Mouse (Mus musculus): ENCODE measurements at regions not wholly inside any gene's neighbourhood (a gene's known extent, or its start where the extent isn't known, plus 50 kb on each side); places are given as distances from the start of the nearest gene placed in this dataset.
A peak's percentile ranks its signal among the peaks of the same experiment; 100 is the strongest.

GRCm38 (mm10) chr8:30797341-30797740 is 2631.2 kb upstream of the 5930422O12Rik start:
- Histone ChIP-seq H3K4me2 (ENCODE audit: low read depth, low read length) (no peak overlapping the region), H3K27ac (ENCODE audit: low read length) (no peak overlapping the region), H3K9ac (ENCODE audit: low read length) (no peak overlapping the region), H3K27me3 (ENCODE audit: control insufficient read depth, insufficient read depth, low read depth, low read length) (no peaks in the 10 kb centered on the region), H3K4me1 (replicated peaks; ENCODE audit: control insufficient read depth, insufficient read depth, low read length) (no peaks in the 10 kb centered on the region), H3K9me3 (ENCODE audit: control insufficient read depth, low read length) (no peaks in the 10 kb centered on the region), H3K4me3 (ENCODE audit: low read length) (no peak overlapping the region), H3K36me3 (ENCODE audit: control insufficient read depth, insufficient read depth, low read length) (no peaks in the 10 kb centered on the region)
- no peak for ATAC-seq (ENCODE audit: low read depth)
- WGBS, result 85% methylated on average over 1 of the region's 1 CpGs

GRCm38 (mm10) chr8:30817028-30817427 is 2611.5 kb upstream of the 5930422O12Rik start:
- Histone ChIP-seq H3K27ac (ENCODE audit: low read length) (no peak overlapping the region), H3K36me3 (ENCODE audit: control insufficient read depth, insufficient read depth, low read length) (no peaks in the 10 kb centered on the region), H3K4me2 (ENCODE audit: low read depth, low read length) (no peak overlapping the region), H3K27me3 (ENCODE audit: control insufficient read depth, insufficient read depth, low read depth, low read length) (no peaks in the 10 kb centered on the region), H3K9me3 (ENCODE audit: control insufficient read depth, low read length) (no peaks in the 10 kb centered on the region), H3K4me3 (ENCODE audit: low read length) (no peak overlapping the region), H3K4me1 (replicated peaks; ENCODE audit: control insufficient read depth, insufficient read depth, low read length) (no peaks in the 10 kb centered on the region), H3K9ac (ENCODE audit: low read length) (no peak overlapping the region)
- WGBS, result 87% methylated on average over 5 of the region's 5 CpGs
- no peak for ATAC-seq (ENCODE audit: low read depth)

DNA sequence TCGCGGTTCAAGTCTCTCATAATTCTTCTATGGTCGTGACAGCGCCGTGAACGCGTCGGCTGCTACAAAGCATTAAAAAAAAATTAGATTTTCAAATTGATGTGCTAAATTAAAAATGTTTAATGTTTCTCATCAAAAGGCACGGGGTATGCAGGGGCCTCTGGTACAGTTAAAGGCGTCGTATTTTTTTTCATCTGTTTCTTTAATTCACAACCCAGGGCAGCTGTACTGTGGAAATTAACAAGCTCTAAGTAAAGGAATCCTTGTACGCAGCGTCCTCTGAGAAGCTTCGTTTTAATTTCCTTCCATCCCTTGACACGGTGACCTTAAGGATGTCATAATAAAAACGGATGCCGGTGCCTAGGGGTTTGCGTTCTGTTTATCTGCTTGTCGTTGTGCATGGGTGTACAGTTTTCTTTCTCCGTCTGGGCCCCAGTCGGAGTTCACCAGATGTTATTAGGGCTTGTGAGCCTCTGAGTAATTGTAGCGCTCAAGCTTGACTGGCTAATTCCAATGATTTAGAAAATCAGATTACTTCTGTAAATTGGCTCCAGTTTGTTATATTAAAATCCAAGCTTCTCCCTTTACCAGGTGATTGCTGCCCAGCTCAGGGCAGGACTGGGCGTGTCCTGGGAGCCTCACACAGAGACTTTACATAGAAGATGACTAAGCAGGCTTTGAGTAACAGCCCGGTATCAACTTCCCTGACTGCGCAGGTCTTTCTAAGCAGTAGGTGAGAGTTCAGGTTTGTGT is 2605.5 kb upstream of the 5930422O12Rik start:
- Histone ChIP-seq H3K9ac (ENCODE audit: low read length) (no peak overlapping the region), H3K4me1 (replicated peaks; ENCODE audit: control insufficient read depth, insufficient read depth, low read length) (no peaks in the 10 kb centered on the region), H3K27me3 (ENCODE audit: control insufficient read depth, insufficient read depth, low read depth, low read length) (no peaks in the 10 kb centered on the region), H3K9me3 (ENCODE audit: control insufficient read depth, low read length) (no peaks in the 10 kb centered on the region), H3K36me3 (ENCODE audit: control insufficient read depth, insufficient read depth, low read length) (no peaks in the 10 kb centered on the region), H3K4me2 (ENCODE audit: low read depth, low read length) (no peak overlapping the region), H3K27ac (ENCODE audit: low read length) (no peak overlapping the region), H3K4me3 (ENCODE audit: low read length) (no peak overlapping the region)
- WGBS, result 68% methylated on average over 25 of the region's 25 CpGs
- ATAC-seq (ENCODE audit: low read depth), result no peak

- no peaks in the 10 kb centered on the region for H3K27me3 ChIP-seq (ENCODE audit: control insufficient read depth, insufficient read depth, low read depth, low read length)
- H3K4me2 ChIP-seq (ENCODE audit: low read depth, low read length), result no peak overlapping the region
- H3K36me3 ChIP-seq (ENCODE audit: control insufficient read depth, insufficient read depth, low read length), result no peaks in the 10 kb centered on the region
- ATAC-seq (ENCODE audit: low read depth), result no peak
- H3K4me3 ChIP-seq (ENCODE audit: low read length), result no peak overlapping the region
- no peak overlapping the region for H3K9ac ChIP-seq (ENCODE audit: low read length)
- WGBS, result 85% methylated on average over 11 of the region's 11 CpGs
- H3K27ac ChIP-seq (ENCODE audit: low read length), result no peak overlapping the region
- H3K4me1 ChIP-seq (replicated peaks; ENCODE audit: control insufficient read depth, insufficient read depth, low read length), result no peaks in the 10 kb centered on the region
- H3K9me3 ChIP-seq (ENCODE audit: control insufficient read depth, low read length), result no peaks in the 10 kb centered on the region
Observed at GRCm38 (mm10) chr8:30823588-30823938, 2604.9 kb upstream of the 5930422O12Rik start.

DNA sequence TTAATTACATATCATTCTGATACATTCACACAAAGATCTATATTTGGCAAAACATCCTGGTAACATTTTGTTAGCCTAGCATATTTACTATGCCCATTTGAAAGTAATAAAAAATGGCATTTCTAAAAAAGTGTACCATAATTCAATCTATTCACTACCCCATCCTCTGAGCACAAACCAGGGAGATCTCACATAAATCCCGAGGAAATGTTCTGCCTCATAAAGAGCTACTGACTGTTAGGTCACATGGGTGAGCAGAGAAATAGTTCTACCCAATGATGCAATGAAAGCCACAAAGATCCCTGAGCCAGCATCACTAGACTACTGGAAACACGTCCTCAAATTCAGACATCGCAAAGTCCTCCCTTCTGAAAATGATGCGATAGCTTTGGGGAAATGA is 2602.5 kb upstream of the 5930422O12Rik start:
- 78% methylated on average over 4 of the region's 4 CpGs for WGBS
- ATAC-seq (ENCODE audit: low read depth), result no peak
- Histone ChIP-seq H3K9me3 (ENCODE audit: control insufficient read depth, low read length) (no peaks in the 10 kb centered on the region), H3K36me3 (ENCODE audit: control insufficient read depth, insufficient read depth, low read length) (no peaks in the 10 kb centered on the region), H3K9ac (ENCODE audit: low read length) (no peak overlapping the region), H3K4me1 (replicated peaks; ENCODE audit: control insufficient read depth, insufficient read depth, low read length) (no peaks in the 10 kb centered on the region), H3K27me3 (ENCODE audit: control insufficient read depth, insufficient read depth, low read depth, low read length) (no peaks in the 10 kb centered on the region), H3K4me2 (ENCODE audit: low read depth, low read length) (no peak overlapping the region), H3K27ac (ENCODE audit: low read length) (no peak overlapping the region), H3K4me3 (ENCODE audit: low read length) (no peak overlapping the region)

- H3K9me3 ChIP-seq (ENCODE audit: control insufficient read depth, low read length), result no peaks in the 10 kb centered on the region
- no peaks in the 10 kb centered on the region for H3K4me1 ChIP-seq (replicated peaks; ENCODE audit: control insufficient read depth, insufficient read depth, low read length)
- 79% methylated on average over 8 of the region's 8 CpGs for WGBS
- H3K36me3 ChIP-seq (ENCODE audit: control insufficient read depth, insufficient read depth, low read length), result no peaks in the 10 kb centered on the region
- no peak for ATAC-seq (ENCODE audit: low read depth)
- no peaks in the 10 kb centered on the region for H3K27me3 ChIP-seq (ENCODE audit: control insufficient read depth, insufficient read depth, low read depth, low read length)
- no peak overlapping the region for H3K4me2 ChIP-seq (ENCODE audit: low read depth, low read length)
- H3K27ac ChIP-seq (ENCODE audit: low read length), result no peak overlapping the region
- H3K4me3 ChIP-seq (ENCODE audit: low read length), result no peak overlapping the region
- no peak overlapping the region for H3K9ac ChIP-seq (ENCODE audit: low read length)
Observed at GRCm38 (mm10) chr8:30838056-30838455, 2590.5 kb upstream of the 5930422O12Rik start.

DNA sequence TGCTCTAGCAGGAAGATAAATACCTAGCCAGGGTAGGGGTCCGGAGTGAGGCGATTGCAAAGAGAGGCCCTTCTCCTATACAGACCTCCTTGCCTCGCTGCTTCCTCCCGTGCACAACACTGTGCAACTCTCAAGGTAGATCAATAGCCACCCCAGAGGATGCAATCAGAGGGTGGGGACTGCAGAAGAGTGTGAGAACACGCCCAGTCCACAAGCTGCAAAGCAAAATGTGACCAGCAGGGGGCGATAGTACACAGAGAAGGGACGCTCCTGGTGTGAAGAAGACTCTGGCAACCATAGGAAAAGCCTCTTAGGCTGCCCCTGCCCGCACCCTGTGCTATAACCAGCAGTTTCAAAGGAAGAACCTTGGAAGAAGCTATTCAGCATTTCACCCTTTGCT is 2588.4 kb upstream of the 5930422O12Rik start:
- 41% methylated on average over 8 of the region's 8 CpGs for WGBS
- Histone ChIP-seq H3K27me3 (ENCODE audit: control insufficient read depth, insufficient read depth, low read depth, low read length) (no peaks in the 10 kb centered on the region), H3K9ac (ENCODE audit: low read length) (no peak overlapping the region), H3K4me2 (ENCODE audit: low read depth, low read length) (no peak overlapping the region), H3K4me1 (replicated peaks; ENCODE audit: control insufficient read depth, insufficient read depth, low read length) (no peaks in the 10 kb centered on the region), H3K9me3 (ENCODE audit: control insufficient read depth, low read length) (no peaks in the 10 kb centered on the region), H3K27ac (ENCODE audit: low read length) (no peak overlapping the region), H3K36me3 (ENCODE audit: control insufficient read depth, insufficient read depth, low read length) (no peaks in the 10 kb centered on the region), H3K4me3 (ENCODE audit: low read length) (no peak overlapping the region)
- ATAC-seq (ENCODE audit: low read depth), result 0 out of 2 replicates have a peak, but pooled peaks have one; percentile 23

DNA sequence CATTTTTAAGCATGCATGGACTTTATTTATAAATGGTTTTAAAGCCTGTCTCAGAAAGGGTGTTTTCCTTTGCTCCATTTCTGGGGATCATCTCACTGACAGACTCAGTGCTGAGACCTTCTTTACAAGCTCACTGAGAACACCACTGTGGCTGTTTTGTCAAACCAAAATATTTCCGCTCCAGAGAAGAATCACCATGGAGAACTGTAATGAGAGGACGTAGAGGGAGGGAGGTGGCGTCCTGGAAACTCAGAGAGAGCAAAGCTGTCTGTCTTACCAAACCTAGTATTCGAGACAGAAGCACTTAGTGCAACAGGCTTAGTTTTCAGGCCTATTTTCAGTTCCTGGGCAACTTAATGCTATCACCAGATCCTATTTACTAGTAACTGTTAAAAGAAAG is 2565.5 kb upstream of the 5930422O12Rik start:
- no peaks in the 10 kb centered on the region for H3K36me3 ChIP-seq (ENCODE audit: control insufficient read depth, insufficient read depth, low read length)
- no peak overlapping the region for H3K4me3 ChIP-seq (ENCODE audit: low read length)
- no peaks in the 10 kb centered on the region for H3K27me3 ChIP-seq (ENCODE audit: control insufficient read depth, insufficient read depth, low read depth, low read length)
- ATAC-seq (ENCODE audit: low read depth), result no peak
- H3K4me1 ChIP-seq (replicated peaks; ENCODE audit: control insufficient read depth, insufficient read depth, low read length), result no peaks in the 10 kb centered on the region
- 59% methylated on average over 4 of the region's 4 CpGs for WGBS
- no peak overlapping the region for H3K9ac ChIP-seq (ENCODE audit: low read length)
- H3K27ac ChIP-seq (ENCODE audit: low read length), result no peak overlapping the region
- H3K4me2 ChIP-seq (ENCODE audit: low read depth, low read length), result no peak overlapping the region
- no peaks in the 10 kb centered on the region for H3K9me3 ChIP-seq (ENCODE audit: control insufficient read depth, low read length)

- no peak overlapping the region for H3K9ac ChIP-seq (ENCODE audit: low read length)
- H3K9me3 ChIP-seq (ENCODE audit: control insufficient read depth, low read length), result no peaks in the 10 kb centered on the region
- no peak for ATAC-seq (ENCODE audit: low read depth)
- no peak overlapping the region for H3K4me3 ChIP-seq (ENCODE audit: low read length)
- no peaks in the 10 kb centered on the region for H3K27me3 ChIP-seq (ENCODE audit: control insufficient read depth, insufficient read depth, low read depth, low read length)
- 87% methylated on average over 11 of the region's 11 CpGs for WGBS
- H3K4me2 ChIP-seq (ENCODE audit: low read depth, low read length), result no peak overlapping the region
- H3K36me3 ChIP-seq (ENCODE audit: control insufficient read depth, insufficient read depth, low read length), result no peaks in the 10 kb centered on the region
- H3K27ac ChIP-seq (ENCODE audit: low read length), result no peak overlapping the region
- H3K4me1 ChIP-seq (replicated peaks; ENCODE audit: control insufficient read depth, insufficient read depth, low read length), result no peaks in the 10 kb centered on the region
Observed at GRCm38 (mm10) chr8:30906044-30906695, 2522.3 kb upstream of the 5930422O12Rik start.
